Mouse (Mus musculus) MEL (cell line): Measurements from ENCODE around the gene Wdr45b. TPM values are rescaled to one million over a fixed set of nuclear protein-coding genes. Genes with fewer than 3 reads are reported as not detected.

ENCODE experiments used
- DNase-seq: peaks from one replicate; pipeline ENCODE4 v3.0.0; 2011; ENCODE audit warnings: low read depth, low spot score
- H3K27ac ChIP-seq: 2 replicates; pipeline ENCODE4 v1.5.1; 2012; ENCODE audit warnings: low read depth, mild to moderate bottlenecking, control low read depth, low read length, moderate library complexity; ENCODE audit not compliant: control insufficient read depth
- H3K27me3 ChIP-seq, 2 experiments: fragments of 150-350 bp in 1 of 2; sonication (generic) in 1 of 2; 2 replicates each; pipeline ENCODE4 v1.6.1; 2012; ENCODE audit warnings: low read length in 2 of 2, mild to moderate bottlenecking in 2 of 2, improper control_type of control experiment in 1 of 2, moderate library complexity in 1 of 2; ENCODE audit not compliant: insufficient read depth in 2 of 2, control insufficient read depth in 1 of 2
- H3K36me3 ChIP-seq, 2 experiments: 2 replicates each; pipeline ENCODE4 v1.6.1; 2012 to 2014; ENCODE audit warnings: low read length in 2 of 2, improper control_type of control experiment in 1 of 2, inconsistent platforms in 1 of 2, mild to moderate bottlenecking in 1 of 2; ENCODE audit not compliant: insufficient read depth in 2 of 2, control insufficient read depth in 1 of 2
- H3K4me1 ChIP-seq, 2 experiments: fragments of 150-350 bp in 1 of 2; sonication (generic) in 1 of 2; 2 replicates each; pipeline ENCODE4 v1.6.1; 2012; ENCODE audit warnings: low read length in 2 of 2, improper control_type of control experiment in 1 of 2, mild to moderate bottlenecking in 1 of 2; ENCODE audit not compliant: insufficient read depth in 2 of 2, control insufficient read depth in 1 of 2
- H3K4me3 ChIP-seq, 2 experiments: fragments of 150-350 bp in 1 of 2; sonication (generic) in 1 of 2; 2 replicates each; pipeline ENCODE4 v1.5.1; 2012; ENCODE audit warnings: low read depth in 2 of 2, low read length in 2 of 2, mild to moderate bottlenecking in 2 of 2, moderate library complexity in 2 of 2, control low read depth in 1 of 2, improper control_type of control experiment in 1 of 2; ENCODE audit not compliant: control insufficient read depth in 1 of 2, insufficient read depth in 1 of 2
- H3K79me2 ChIP-seq: 2 replicates; pipeline ENCODE4 v1.6.1; 2012; ENCODE audit warnings: mild to moderate bottlenecking, low read length, moderate library complexity; ENCODE audit not compliant: control insufficient read depth, poor library complexity, insufficient read depth
- H3K9ac ChIP-seq: 2 replicates; pipeline ENCODE4 v1.6.1; 2012; ENCODE audit warnings: low read depth, mild to moderate bottlenecking, control low read depth, low read length, moderate library complexity; ENCODE audit not compliant: control insufficient read depth, poor library complexity, severe bottlenecking
- H3K9me3 ChIP-seq: fragments of 150-350 bp; sonication (generic); replicated peaks from 2 replicates; pipeline ENCODE4 v1.6.1; 2012; ENCODE audit warnings: mild to moderate bottlenecking, low read length, improper control_type of control experiment, moderate library complexity; ENCODE audit not compliant: insufficient read depth
- CHD1 ChIP-seq: IDR thresholded peaks from 2 replicates; pipeline ENCODE4 v1.6.1; 2012; ENCODE audit warnings: low read depth, mild to moderate bottlenecking, inconsistent platforms, low read length, improper control_type of control experiment
- CHD2 ChIP-seq: IDR thresholded peaks from 2 replicates; pipeline ENCODE4 v1.6.1; 2011; ENCODE audit warnings: low read length, improper control_type of control experiment
- E2F4 ChIP-seq: IDR thresholded peaks from 2 replicates; pipeline ENCODE4 v1.6.1; 2011; ENCODE audit warnings: low read depth, low read length, improper control_type of control experiment, borderline replicate concordance
- ELF1 ChIP-seq: IDR thresholded peaks from 2 replicates; pipeline ENCODE4 v1.6.1; 2014; ENCODE audit warnings: low read depth, mild to moderate bottlenecking, inconsistent platforms, low read length, improper control_type of control experiment, moderate library complexity
- EP300 ChIP-seq, 2 experiments: IDR thresholded peaks; 2 replicates each; pipeline ENCODE4 v1.6.1; 2011; ENCODE audit warnings: improper control_type of control experiment in 2 of 2, low read length in 2 of 2, low read depth in 1 of 2, mild to moderate bottlenecking in 1 of 2
- ETS1 ChIP-seq: IDR thresholded peaks from 2 replicates; pipeline ENCODE4 v1.6.1; 2012; ENCODE audit warnings: low read depth, mild to moderate bottlenecking, inconsistent platforms, low read length, improper control_type of control experiment, moderate library complexity
- GABPA ChIP-seq: IDR thresholded peaks from 2 replicates; pipeline ENCODE4 v1.6.1; 2012; ENCODE audit warnings: low read depth, mild to moderate bottlenecking, inconsistent platforms, low read length, improper control_type of control experiment, moderate library complexity
- GATA1 ChIP-seq: IDR thresholded peaks from 2 replicates; pipeline ENCODE4 v1.6.1; 2011; ENCODE audit warnings: low read depth, low read length, improper control_type of control experiment
- HCFC1 ChIP-seq: IDR thresholded peaks from 2 replicates; pipeline ENCODE4 v1.6.1; 2012; ENCODE audit warnings: low read depth, mild to moderate bottlenecking, inconsistent platforms, low read length, improper control_type of control experiment, moderate library complexity
- JUND ChIP-seq: IDR thresholded peaks from 2 replicates; pipeline ENCODE4 v1.6.1; 2011; ENCODE audit warnings: low read depth, mild to moderate bottlenecking, improper control_type of control experiment, low read length
- KAT2A ChIP-seq: conservative IDR thresholded peaks from 2 replicates; pipeline ENCODE4 v1.6.1; 2012; ENCODE audit warnings: low read depth, low read length, improper control_type of control experiment, inconsistent platforms
- MAFK ChIP-seq: IDR thresholded peaks from 2 replicates; pipeline ENCODE4 v1.6.1; 2011; ENCODE audit warnings: low read depth, mild to moderate bottlenecking, low read length, improper control_type of control experiment, borderline replicate concordance
- MAX ChIP-seq: IDR thresholded peaks from 2 replicates; pipeline ENCODE4 v1.6.1; 2011; ENCODE audit warnings: low read length, improper control_type of control experiment
- MAZ ChIP-seq: IDR thresholded peaks from 2 replicates; pipeline ENCODE4 v1.6.1; 2012; ENCODE audit warnings: low read depth, mild to moderate bottlenecking, inconsistent platforms, low read length, improper control_type of control experiment
- MEF2A ChIP-seq: IDR thresholded peaks from 2 replicates; pipeline ENCODE4 v1.6.1; 2014; ENCODE audit warnings: low read depth, mild to moderate bottlenecking, inconsistent platforms, low read length, improper control_type of control experiment; ENCODE audit not compliant: poor library complexity, insufficient replicate concordance, severe bottlenecking; ENCODE audit errors: extremely low read depth
- MXI1 ChIP-seq: IDR thresholded peaks from 2 replicates; pipeline ENCODE4 v1.6.1; 2011; ENCODE audit warnings: mild to moderate bottlenecking, low read depth, low read length, improper control_type of control experiment
- MYC ChIP-seq: IDR thresholded peaks from 2 replicates; pipeline ENCODE4 v1.6.1; 2011; ENCODE audit warnings: low read depth, mild to moderate bottlenecking, low read length, improper control_type of control experiment, moderate library complexity
- NELFE ChIP-seq: IDR thresholded peaks from 2 replicates; pipeline ENCODE4 v1.6.1; 2011; ENCODE audit warnings: low read depth, low read length, improper control_type of control experiment
- NRF1 ChIP-seq: IDR thresholded peaks from 2 replicates; pipeline ENCODE4 v1.6.1; 2014; ENCODE audit warnings: low read depth, mild to moderate bottlenecking, inconsistent platforms, low read length, improper control_type of control experiment, moderate library complexity; ENCODE audit not compliant: poor library complexity, insufficient read depth, severe bottlenecking
- POLR2A ChIP-seq, 2 experiments: IDR thresholded peaks; 2 replicates each; pipeline ENCODE4 v1.6.1; 2011 to 2012; ENCODE audit warnings: low read length in 2 of 2, mild to moderate bottlenecking in 2 of 2, control low read depth in 1 of 2, improper control_type of control experiment in 1 of 2, low read depth in 1 of 2, moderate library complexity in 1 of 2; ENCODE audit not compliant: control insufficient read depth in 1 of 2, insufficient read depth in 1 of 2, poor library complexity in 1 of 2
- POLR2AphosphoS2 ChIP-seq: IDR thresholded peaks from 2 replicates; pipeline ENCODE4 v1.6.1; 2011; ENCODE audit warnings: low read length, improper control_type of control experiment
- POLR2AphosphoS5 ChIP-seq: IDR thresholded peaks from 2 replicates; pipeline ENCODE4 v1.6.1; 2012; ENCODE audit warnings: low read depth, borderline replicate concordance, mild to moderate bottlenecking, inconsistent platforms, low read length, moderate library complexity, mixed read lengths
- RAD21 ChIP-seq: IDR thresholded peaks from 2 replicates; pipeline ENCODE4 v1.6.1; 2011; ENCODE audit warnings: mild to moderate bottlenecking, low read depth, low read length, improper control_type of control experiment
- RCOR1 ChIP-seq: IDR thresholded peaks from 2 replicates; pipeline ENCODE4 v1.6.1; 2012; ENCODE audit warnings: low read depth, mild to moderate bottlenecking, inconsistent platforms, low read length, improper control_type of control experiment
- SIN3A ChIP-seq: IDR thresholded peaks from 2 replicates; pipeline ENCODE4 v1.6.1; 2012; ENCODE audit warnings: low read length, improper control_type of control experiment, inconsistent platforms
- SMC3 ChIP-seq: IDR thresholded peaks from 2 replicates; pipeline ENCODE4 v1.6.1; 2011; ENCODE audit warnings: low read depth, low read length, improper control_type of control experiment
- TAL1 ChIP-seq: IDR thresholded peaks from 2 replicates; pipeline ENCODE4 v1.6.1; 2012; ENCODE audit warnings: mild to moderate bottlenecking, inconsistent platforms, low read length, moderate library complexity, mixed read lengths
- TBP ChIP-seq: IDR thresholded peaks from 2 replicates; pipeline ENCODE4 v1.8.0; 2011; ENCODE audit warnings: low read depth, low read length, improper control_type of control experiment
- TCF12 ChIP-seq: IDR thresholded peaks from 2 replicates; pipeline ENCODE4 v1.6.1; 2014; ENCODE audit warnings: low read depth, mild to moderate bottlenecking, inconsistent platforms, low read length, improper control_type of control experiment, moderate library complexity
- USF1 ChIP-seq: IDR thresholded peaks from 2 replicates; pipeline ENCODE4 v1.6.1; 2014; ENCODE audit warnings: low read depth, mild to moderate bottlenecking, inconsistent platforms, low read length, improper control_type of control experiment, moderate library complexity
- USF2 ChIP-seq, 2 experiments: IDR thresholded peaks; 2 replicates each; pipeline ENCODE4 v1.6.1; 2011 to 2012; ENCODE audit warnings: improper control_type of control experiment in 2 of 2, low read length in 2 of 2, borderline replicate concordance in 1 of 2, inconsistent platforms in 1 of 2, low read depth in 1 of 2, mild to moderate bottlenecking in 1 of 2; ENCODE audit not compliant: insufficient read depth in 1 of 2
- ZC3H11A ChIP-seq: IDR thresholded peaks from 2 replicates; pipeline ENCODE4 v1.6.1; 2012; ENCODE audit warnings: low read depth, mild to moderate bottlenecking, inconsistent platforms, low read length, improper control_type of control experiment
- ZKSCAN1 ChIP-seq: IDR thresholded peaks from 2 replicates; pipeline ENCODE4 v1.6.1; 2012; ENCODE audit warnings: low read depth, mild to moderate bottlenecking, inconsistent platforms, low read length, improper control_type of control experiment, moderate library complexity
- ZMIZ1 ChIP-seq: IDR thresholded peaks from 2 replicates; pipeline ENCODE4 v1.6.1; 2012; ENCODE audit warnings: low read depth, mild to moderate bottlenecking, inconsistent platforms, low read length, improper control_type of control experiment, moderate library complexity
- ZNF384 ChIP-seq: IDR thresholded peaks from 2 replicates; pipeline ENCODE4 v1.6.1; 2012; ENCODE audit warnings: low read depth, mild to moderate bottlenecking, inconsistent platforms, low read length, improper control_type of control experiment
- polyA plus RNA-seq, 2 experiments: library from polyadenylated mRNA; stranded (reverse) in 1 of 2; unstranded in 1 of 2; fragments of >175 nt in 1 of 2; fragments of >200 nt in 1 of 2; gene quantifications; 2 replicates each; pipeline versions ENCODE4 v1.2.1 to v1.2.4; 2012; ENCODE audit warnings: low replicate concordance in 2 of 2, low read depth in 1 of 2; ENCODE audit not compliant: insufficient read length in 2 of 2, insufficient read depth in 1 of 2, missing spikeins in 1 of 2
- total RNA-seq: library from RNA; depleted of rRNA; stranded (reverse); fragments of 300-350 nt; gene quantifications from 2 replicates; pipeline ENCODE4 v1.2.3, GENCODE M21; 2012

The Wdr45b gene
- total and polyA plus RNA-seq, 3 experiments: 39.3 to 41.9 TPM; not detected in 1

DNA sequence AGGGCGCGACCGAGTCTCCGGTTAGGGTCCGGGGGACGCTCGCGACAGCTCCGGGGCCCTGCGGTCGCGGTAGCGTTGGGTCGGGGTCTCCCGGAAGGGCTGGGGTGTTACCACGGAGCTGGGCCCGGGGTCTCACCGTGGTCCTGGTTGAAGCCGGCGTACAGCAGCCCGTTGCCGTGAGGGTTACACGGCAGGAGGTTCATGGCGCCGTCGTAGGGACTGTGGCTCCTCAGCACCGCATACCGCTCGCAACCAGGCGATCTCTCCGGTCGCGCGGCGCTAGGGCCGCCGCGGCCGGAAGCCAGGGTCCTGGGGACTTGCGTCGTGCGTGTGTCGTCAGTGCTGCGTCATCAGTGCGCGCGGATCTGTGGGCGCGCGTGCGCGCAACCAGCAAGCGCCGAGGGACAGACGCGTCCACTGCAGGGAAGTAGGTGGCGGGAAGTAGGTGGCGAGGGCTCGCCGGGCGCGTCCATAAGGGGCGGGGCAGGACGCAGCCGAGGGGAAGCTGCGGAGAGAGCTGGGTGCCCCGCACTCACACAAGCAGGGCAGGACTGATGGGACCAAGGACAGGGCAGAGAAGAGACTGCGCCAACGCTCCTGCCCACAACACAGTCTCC lies at the start of gene Wdr45b (continued):
- TF ChIP-seq TAL1 (no peak), GABPA (no peak), MAX (peak; percentile 91), POLR2AphosphoS2 (peak; percentile 86)

DNA sequence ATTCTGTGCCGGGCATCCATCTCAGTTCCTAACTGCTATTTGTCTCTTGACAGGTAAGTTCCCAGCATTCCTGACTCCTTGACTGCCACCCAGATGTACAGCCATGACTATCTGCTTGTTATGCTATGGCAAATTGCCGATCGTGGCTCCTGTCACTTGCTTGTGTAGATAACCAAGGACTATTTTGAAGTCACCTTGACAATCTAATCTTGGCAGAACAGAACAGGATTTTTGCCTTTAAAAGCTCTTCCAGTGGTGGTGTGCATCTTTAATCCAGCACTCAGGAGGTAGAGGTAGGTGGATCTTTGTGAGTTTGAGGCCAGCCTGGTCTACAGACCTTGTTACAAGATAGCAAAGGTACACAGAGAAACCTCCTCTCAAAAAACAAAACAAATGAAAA lies 38.2 kb upstream of the Wdr45b start:
- no peak overlapping the region for H3K9ac ChIP-seq
- peaks cover 0 to 7% of the 10 kb centered on the region in 2 experiments; a peak in 2 of 4 replicates for H3K36me3 ChIP-seq
- DNase-seq: peak; percentile 57
- H3K4me3 ChIP-seq: no peak overlapping the region
- no peak overlapping the region for H3K27ac ChIP-seq
- no peaks in the 10 kb centered on the region for H3K9me3 ChIP-seq
- H3K27me3 ChIP-seq: no peaks in the 10 kb centered on the region
- peaks cover 6 to 21% of the 10 kb centered on the region in 2 experiments for H3K4me1 ChIP-seq
- no peaks in the 10 kb centered on the region for H3K79me2 ChIP-seq
- TF ChIP-seq SIN3A: no peak
- TF ChIP-seq RCOR1: peak; percentile 47; the same call in 1 of the 2 replicates
- no peak for TF ChIP-seq POLR2A (IDR thresholded peaks at IDR 0.05; ENCODE audit: control insufficient read depth in 1 of 2, insufficient read depth in 1 of 2, low read depth in 1 of 2, low read length in 2 of 2, poor library complexity in 1 of 2)
- no peak for TF ChIP-seq E2F4
- TF ChIP-seq USF2 (IDR thresholded peaks at IDR 0.05; ENCODE audit: borderline replicate concordance in 1 of 2, insufficient read depth in 1 of 2, low read depth in 1 of 2, low read length in 2 of 2): no peak
- no peak for TF ChIP-seq RAD21
- TF ChIP-seq ZMIZ1: no peak
- TF ChIP-seq MAZ: no peak
- TF ChIP-seq EP300 (IDR thresholded peaks at IDR 0.05; ENCODE audit: low read depth in 1 of 2, low read length in 2 of 2): peak; percentile 74
- TF ChIP-seq TAL1: peak; percentile 32; the same call in 1 of the 2 replicates
- TF ChIP-seq HCFC1: no peak
- TF ChIP-seq TBP: no peak
- no peak for TF ChIP-seq CHD1
- TF ChIP-seq MAFK: no peak
- TF ChIP-seq MXI1: no peak
- TF ChIP-seq KAT2A: no peak
- no peak for TF ChIP-seq MEF2A
- no peak for TF ChIP-seq USF1
- no peak for TF ChIP-seq CHD2
- no peak for TF ChIP-seq ELF1
- no peak for TF ChIP-seq MYC
- no peak for TF ChIP-seq ZC3H11A
- TF ChIP-seq TCF12: peak; percentile 79
- no peak for TF ChIP-seq SMC3
- no peak for TF ChIP-seq POLR2AphosphoS2
- TF ChIP-seq NELFE: no peak
- TF ChIP-seq ZNF384: no peak
- peak; percentile 55; the same call in 1 of the 2 replicates for TF ChIP-seq ETS1
- peak; percentile 30; the same call in 1 of the 2 replicates for TF ChIP-seq MAX
- no peak for TF ChIP-seq ZKSCAN1
- no peak for TF ChIP-seq JUND
- TF ChIP-seq GATA1: peak; percentile 67
- no peak for TF ChIP-seq NRF1
- no peak for TF ChIP-seq GABPA
- TF ChIP-seq POLR2AphosphoS5: no peak
